Mouse (Mus musculus): ENCODE results near the gene Dcaf10. TPM values are rescaled to one million over a fixed set of nuclear protein-coding genes. Genes with fewer than 3 reads are reported as not detected.

The Dcaf10 gene
- 11.9 and 14.7 TPM in 2 replicates for polyA plus RNA-seq (2014; fragmentation: Nextera tagmentation; extraction: Ambion mirVana)

DNA sequence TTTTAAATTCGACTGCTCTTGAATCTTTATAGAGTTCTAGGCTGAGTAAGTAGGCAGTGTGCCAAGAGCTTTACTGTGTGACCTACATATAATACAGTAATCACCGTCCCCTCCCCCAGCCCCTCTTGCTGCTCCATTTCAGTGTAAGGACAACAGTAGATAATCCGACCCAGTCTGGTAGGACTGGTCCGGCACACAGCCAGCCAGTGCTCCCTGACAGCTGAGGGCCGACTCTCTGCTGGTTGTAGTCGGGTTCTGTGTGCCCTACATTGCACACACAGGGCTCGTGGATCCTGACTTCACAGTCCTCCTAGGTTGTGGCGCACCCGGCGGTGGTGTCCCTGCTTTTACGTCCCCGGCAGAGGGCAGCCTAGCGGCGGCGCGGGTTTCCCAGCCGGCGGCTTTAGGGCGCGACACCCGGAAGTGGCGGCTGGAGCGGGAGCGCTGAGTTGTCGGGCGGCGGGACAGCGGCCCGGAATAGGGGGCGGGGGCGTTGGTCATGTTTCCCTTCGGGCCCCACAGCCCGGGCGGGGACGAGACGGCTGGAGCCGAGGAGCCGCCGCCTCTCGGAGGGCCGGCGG lies at the start of gene Dcaf10:
Gene Dcaf10, plus strand, starts transcription at position 433 of the 581 bp plus-strand sequence.
- Histone ChIP-seq H3K36me3 (replicated peaks; ENCODE audit: control insufficient read depth, insufficient read depth) (no peaks in the 10 kb centered on the region), H3K4me2 (replicated peaks) (peak within 1 kb of the TSS; percentile 86), H3K27ac (peak within 1 kb of the TSS; percentile 81), H3K9me3 (ENCODE audit: control insufficient read depth, low read length) (no peaks in the 10 kb centered on the region), H3K4me1 (replicated peaks; ENCODE audit: control insufficient read depth, insufficient read depth, low read length) (peaks cover 22% of the 10 kb centered on the region), H3K4me3 (replicated peaks; ENCODE audit: low read length) (peak within 1 kb of the TSS; percentile 83), H3K27me3 (ENCODE audit: control insufficient read depth, insufficient read depth, low read length) (no peaks in the 10 kb centered on the region), H3K9ac (peak within 1 kb of the TSS; percentile 87)
- DNase-seq (ENCODE audit: low spot score) (peak; percentile 93), ATAC-seq (ENCODE audit: low FRiP score) (peak; percentile 94)
- under 1% methylated on average over 39 of the region's 42 CpGs for WGBS

DNA sequence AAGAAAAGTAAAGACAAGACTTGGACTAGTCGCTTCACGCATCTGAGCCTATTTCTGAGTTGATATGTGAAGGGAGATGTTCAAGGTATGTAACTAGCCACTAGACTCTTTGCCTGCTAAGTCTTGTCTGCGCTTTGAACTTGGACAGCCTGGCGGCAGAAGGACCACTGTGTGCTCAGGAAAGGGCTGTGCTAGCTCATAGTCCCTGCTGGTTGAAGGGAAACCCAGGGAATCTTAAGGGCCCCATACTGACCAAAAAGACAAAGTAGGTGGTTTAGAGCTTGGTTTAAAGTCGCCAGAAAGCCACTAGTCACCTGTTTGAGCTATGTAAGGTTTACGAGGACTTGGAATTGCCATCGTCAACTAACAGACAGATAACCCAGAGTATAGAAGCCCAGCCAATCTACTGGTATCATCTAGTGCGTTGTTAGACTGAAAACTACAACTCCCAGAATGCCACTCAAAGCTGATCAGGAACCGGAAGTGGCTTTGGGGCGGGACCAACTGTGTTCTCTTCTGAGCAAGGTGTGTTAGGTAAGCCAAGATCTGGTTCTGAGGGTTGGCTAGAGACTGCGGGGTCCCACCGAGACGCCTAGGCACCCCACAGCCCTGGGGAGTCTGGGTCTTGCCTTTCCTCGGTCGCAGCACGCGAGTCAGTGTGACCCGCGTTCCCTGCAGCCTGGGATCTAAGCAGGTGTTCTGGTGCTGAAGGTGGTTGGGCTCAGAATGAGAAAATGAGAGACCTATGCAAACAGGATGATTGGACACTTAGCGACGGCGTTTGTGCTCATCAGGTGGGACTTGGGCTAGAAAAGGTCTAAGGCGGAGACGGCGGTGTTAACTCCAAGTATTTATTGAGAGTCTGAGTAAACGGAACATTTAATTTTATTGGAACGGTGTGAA lies 45.0 kb upstream of the Dcaf10 start, which contains the start of gene Trmt10b:
Gene Trmt10b, plus strand, starts transcription at position 466 of the 903 bp plus-strand sequence.
- peak within 1 kb of the TSS; percentile 71 for H3K4me2 ChIP-seq (replicated peaks)
- peak within 1 kb of the TSS; percentile 67 for H3K9ac ChIP-seq
- ATAC-seq (ENCODE audit: low FRiP score) (peak; percentile 92), DNase-seq (ENCODE audit: low spot score) (peak; percentile 86)
- peak within 1 kb of the TSS; percentile 57 for H3K4me3 ChIP-seq (replicated peaks; ENCODE audit: low read length)
- H3K9me3 ChIP-seq (ENCODE audit: control insufficient read depth, low read length) = no peaks in the 10 kb centered on the region
- H3K36me3 ChIP-seq (replicated peaks; ENCODE audit: control insufficient read depth, insufficient read depth) = peaks cover 20% of the 10 kb centered on the region
- H3K27me3 ChIP-seq (ENCODE audit: control insufficient read depth, insufficient read depth, low read length) = no peaks in the 10 kb centered on the region
- peaks cover 8% of the 10 kb centered on the region for H3K4me1 ChIP-seq (replicated peaks; ENCODE audit: control insufficient read depth, insufficient read depth, low read length)
- H3K27ac ChIP-seq = no peak within 1 kb of the TSS
- WGBS = 20% methylated on average over 27 of the region's 27 CpGs

- ATAC-seq (ENCODE audit: low FRiP score) (no peak), DNase-seq (ENCODE audit: low spot score) (no peak)
- WGBS = 96% methylated on average over 14 of the region's 14 CpGs
Observed at GRCm38 (mm10) chr4:45305536-45305935, 36.4 kb upstream of the Dcaf10 start.

DNA sequence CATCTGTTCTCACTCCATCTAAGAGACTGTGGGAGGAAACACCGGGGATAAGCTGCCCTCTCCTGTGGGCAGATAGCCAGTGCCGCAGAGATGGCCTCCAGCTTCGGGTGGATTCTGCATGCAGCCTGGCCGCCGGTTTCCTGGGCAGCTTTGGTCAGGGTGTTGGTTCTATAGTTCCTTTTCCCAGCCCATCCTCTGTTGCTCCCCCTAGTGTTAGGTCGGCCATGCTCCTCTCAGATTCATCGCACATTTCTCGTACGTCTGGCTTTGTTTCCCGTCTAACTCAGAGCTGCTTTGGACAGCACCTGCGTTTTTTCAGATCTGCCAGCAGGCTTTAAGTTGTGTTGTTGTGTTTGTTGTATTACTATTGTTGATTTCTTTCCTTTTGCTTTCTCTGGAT lies 33.9 kb upstream of the Dcaf10 start:
- Histone ChIP-seq H3K4me2 (replicated peaks) (no peak overlapping the region), H3K9me3 (ENCODE audit: control insufficient read depth, low read length) (0 out of 2 replicates have a peak, but pooled peaks cover 2% of the 10 kb centered on the region), H3K27me3 (ENCODE audit: control insufficient read depth, insufficient read depth, low read length) (no peaks in the 10 kb centered on the region), H3K27ac (no peak overlapping the region), H3K4me3 (replicated peaks; ENCODE audit: low read length) (no peak overlapping the region), H3K4me1 (replicated peaks; ENCODE audit: control insufficient read depth, insufficient read depth, low read length) (no peaks in the 10 kb centered on the region), H3K36me3 (replicated peaks; ENCODE audit: control insufficient read depth, insufficient read depth) (peaks cover 81% of the 10 kb centered on the region), H3K9ac (no peak overlapping the region)
- ATAC-seq (ENCODE audit: low FRiP score) = no peak
- DNase-seq (ENCODE audit: low spot score) = peak; percentile 34
- WGBS = 37% methylated on average over 11 of the region's 11 CpGs

More at GRCm38 (mm10) chr4:45305536-45305935, 36.4 kb upstream of the Dcaf10 start:
- 0 out of 2 replicates have a peak, but pooled peaks cover 2% of the 10 kb centered on the region for H3K9me3 ChIP-seq (ENCODE audit: control insufficient read depth, low read length)
- H3K27me3 ChIP-seq (ENCODE audit: control insufficient read depth, insufficient read depth, low read length) = no peaks in the 10 kb centered on the region
- H3K36me3 ChIP-seq (replicated peaks; ENCODE audit: control insufficient read depth, insufficient read depth) = peaks cover 88% of the 10 kb centered on the region
- H3K4me2 ChIP-seq (replicated peaks) = no peak overlapping the region
- no peak overlapping the region for H3K4me3 ChIP-seq (replicated peaks; ENCODE audit: low read length)
- no peaks in the 10 kb centered on the region for H3K4me1 ChIP-seq (replicated peaks; ENCODE audit: control insufficient read depth, insufficient read depth, low read length)
- H3K27ac ChIP-seq = no peak overlapping the region
- no peak overlapping the region for H3K9ac ChIP-seq

- 93% methylated on average over 6 of the region's 6 CpGs for WGBS
- Histone ChIP-seq H3K27ac (no peak overlapping the region), H3K9me3 (ENCODE audit: control insufficient read depth, low read length) (0 out of 2 replicates have a peak, but pooled peaks cover 2% of the 10 kb centered on the region), H3K4me2 (replicated peaks) (no peak overlapping the region), H3K9ac (no peak overlapping the region), H3K27me3 (ENCODE audit: control insufficient read depth, insufficient read depth, low read length) (no peaks in the 10 kb centered on the region), H3K36me3 (replicated peaks; ENCODE audit: control insufficient read depth, insufficient read depth) (peaks cover 77% of the 10 kb centered on the region), H3K4me3 (replicated peaks; ENCODE audit: low read length) (no peak overlapping the region), H3K4me1 (replicated peaks; ENCODE audit: control insufficient read depth, insufficient read depth, low read length) (no peaks in the 10 kb centered on the region)
- DNase-seq (ENCODE audit: low spot score) (no peak), ATAC-seq (ENCODE audit: low FRiP score) (no peak)
Observed at GRCm38 (mm10) chr4:45308606-45309005, 33.3 kb upstream of the Dcaf10 start.

GRCm38 (mm10) chr4:45311056-45311455 lies 30.8 kb upstream of the Dcaf10 start:
- Histone ChIP-seq H3K4me2 (replicated peaks) (no peak overlapping the region), H3K36me3 (replicated peaks; ENCODE audit: control insufficient read depth, insufficient read depth) (peaks cover 77% of the 10 kb centered on the region), H3K9ac (no peak overlapping the region), H3K9me3 (ENCODE audit: control insufficient read depth, low read length) (no peaks in the 10 kb centered on the region), H3K27ac (no peak overlapping the region), H3K4me1 (replicated peaks; ENCODE audit: control insufficient read depth, insufficient read depth, low read length) (no peaks in the 10 kb centered on the region), H3K4me3 (replicated peaks; ENCODE audit: low read length) (no peak overlapping the region), H3K27me3 (ENCODE audit: control insufficient read depth, insufficient read depth, low read length) (no peaks in the 10 kb centered on the region)
- DNase-seq (ENCODE audit: low spot score) (no peak), ATAC-seq (ENCODE audit: low FRiP score) (no peak)
- WGBS = 94% methylated on average over 2 of the region's 2 CpGs

DNA sequence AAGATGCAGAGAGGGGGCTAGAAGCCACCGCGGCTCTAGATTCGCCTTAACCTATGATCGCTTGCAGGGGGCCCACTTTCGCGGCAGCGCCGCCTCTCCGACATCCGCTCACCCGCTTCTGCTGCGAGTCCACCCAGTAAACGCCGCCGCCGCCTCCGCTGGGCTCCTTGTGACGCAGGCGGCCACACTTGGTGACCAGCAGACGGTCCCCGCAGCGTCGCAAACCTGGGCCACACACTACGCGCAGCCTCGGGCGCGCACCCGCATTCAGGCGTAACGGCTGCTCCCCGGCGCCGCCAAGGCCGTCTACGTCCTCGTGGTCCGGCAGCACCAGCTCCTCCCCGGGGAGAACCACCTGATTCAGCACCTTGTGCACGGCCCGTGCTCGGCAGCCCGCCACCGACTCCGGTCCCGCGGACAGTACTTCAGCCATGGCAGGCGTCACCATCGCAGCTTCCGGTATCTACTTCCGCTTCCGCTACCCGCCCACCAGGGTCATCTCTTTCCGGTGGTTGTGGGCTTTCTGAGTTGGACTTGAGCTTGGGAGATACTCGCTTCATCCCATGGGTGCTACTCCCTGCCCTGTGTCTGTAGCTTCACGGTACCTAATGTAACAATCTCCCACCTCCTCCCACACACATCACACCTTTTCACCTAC lies 21.6 kb upstream of the Dcaf10 start:
- Histone ChIP-seq H3K4me2 (replicated peaks) (peak overlapping the region; percentile 92), H3K9me3 (ENCODE audit: control insufficient read depth, low read length) (no peaks in the 10 kb centered on the region), H3K4me1 (replicated peaks; ENCODE audit: control insufficient read depth, insufficient read depth, low read length) (peaks cover 15% of the 10 kb centered on the region), H3K27me3 (ENCODE audit: control insufficient read depth, insufficient read depth, low read length) (peaks cover 30% of the 10 kb centered on the region), H3K9ac (peak overlapping the region; percentile 90), H3K36me3 (replicated peaks; ENCODE audit: control insufficient read depth, insufficient read depth) (peaks cover 32% of the 10 kb centered on the region), H3K27ac (peak overlapping the region; percentile 90), H3K4me3 (replicated peaks; ENCODE audit: low read length) (peak overlapping the region; percentile 95)
- WGBS = 1% methylated on average over 56 of the region's 56 CpGs
- ATAC-seq (ENCODE audit: low FRiP score) (peak; percentile 90), DNase-seq (ENCODE audit: low spot score) (peak; percentile 81)

- no peaks in the 10 kb centered on the region for H3K9me3 ChIP-seq (ENCODE audit: control insufficient read depth, low read length)
- 81% methylated on average over 7 of the region's 7 CpGs for WGBS
- H3K4me2 ChIP-seq (replicated peaks) = no peak overlapping the region
Observed at GRCm38 (mm10) chr4:45331139-45331538, 10.8 kb upstream of the Dcaf10 start.

GRCm38 (mm10) chr4:45332466-45332865 lies 9.4 kb upstream of the Dcaf10 start:
- Histone ChIP-seq H3K4me2 (replicated peaks) (no peak overlapping the region), H3K4me1 (replicated peaks; ENCODE audit: control insufficient read depth, insufficient read depth, low read length) (no peaks in the 10 kb centered on the region), H3K36me3 (replicated peaks; ENCODE audit: control insufficient read depth, insufficient read depth) (no peaks in the 10 kb centered on the region), H3K9ac (no peak overlapping the region), H3K9me3 (ENCODE audit: control insufficient read depth, low read length) (no peaks in the 10 kb centered on the region), H3K4me3 (replicated peaks; ENCODE audit: low read length) (no peak overlapping the region), H3K27me3 (ENCODE audit: control insufficient read depth, insufficient read depth, low read length) (no peaks in the 10 kb centered on the region), H3K27ac (no peak overlapping the region)
- 68% methylated on average over 3 of the region's 3 CpGs for WGBS
- no peak for ATAC-seq (ENCODE audit: low FRiP score)
- DNase-seq (ENCODE audit: low spot score) = no peak

More at GRCm38 (mm10) chr4:45331139-45331538, 10.8 kb upstream of the Dcaf10 start:
- Histone ChIP-seq H3K27ac (no peak overlapping the region), H3K27me3 (ENCODE audit: control insufficient read depth, insufficient read depth, low read length) (no peaks in the 10 kb centered on the region), H3K36me3 (replicated peaks; ENCODE audit: control insufficient read depth, insufficient read depth) (no peaks in the 10 kb centered on the region), H3K4me3 (replicated peaks; ENCODE audit: low read length) (no peak overlapping the region), H3K9ac (no peak overlapping the region), H3K4me1 (replicated peaks; ENCODE audit: control insufficient read depth, insufficient read depth, low read length) (no peaks in the 10 kb centered on the region)
- ATAC-seq (ENCODE audit: low FRiP score) (no peak), DNase-seq (ENCODE audit: low spot score) (no peak)

Data from hindbrain, embryonic 14.5 days (tissue).